Mouse (Mus musculus) thymus, postnatal 14 days (tissue): Measurements from ENCODE around the gene Whrn.

Source experiments
- DNase-seq: peaks from one replicate; pipeline ENCODE4 v3.0.0; 2021

Whrn gene

GRCm38 (mm10) chr4:63493351-63494121 lies 2.3 kb downstream of the Whrn start:
- no peak for DNase-seq

GRCm38 (mm10) chr4:63491521-63491920 lies 4.3 kb downstream of the Whrn start:
- no peak for DNase-seq

GRCm38 (mm10) chr4:63490146-63490545 lies 5.6 kb downstream of the Whrn start:
- DNase-seq: peak; percentile 59

GRCm38 (mm10) chr4:63489676-63490075 lies 6.1 kb downstream of the Whrn start:
- peak; percentile 86 for DNase-seq

GRCm38 (mm10) chr4:63487916-63488315 lies 7.9 kb downstream of the Whrn start:
- DNase-seq: no peak

- no peak for DNase-seq
These were observed 8.5 kb downstream of the Whrn start for GRCm38 (mm10) chr4:63487256-63487655.

- peak; percentile 83 for DNase-seq
These were observed 9.3 kb downstream of the Whrn start for GRCm38 (mm10) chr4:63486523-63486922.

GRCm38 (mm10) chr4:63483741-63484140 lies 12.1 kb downstream of the Whrn start:
- no peak for DNase-seq

- DNase-seq: no peak
These were observed 15.0 kb downstream of the Whrn start for GRCm38 (mm10) chr4:63480845-63481167.

GRCm38 (mm10) chr4:63480098-63480844 lies 15.5 kb downstream of the Whrn start:
- peak; percentile 88 for DNase-seq

GRCm38 (mm10) chr4:63478036-63478435 lies 17.8 kb downstream of the Whrn start:
- no peak for DNase-seq

- DNase-seq: no peak
These were observed 18.9 kb downstream of the Whrn start for GRCm38 (mm10) chr4:63476891-63477290.

GRCm38 (mm10) chr4:63475208-63475607 lies 20.6 kb downstream of the Whrn start:
- peak; percentile 58 for DNase-seq

- peak; percentile 56 for DNase-seq
These were observed 21.4 kb downstream of the Whrn start for GRCm38 (mm10) chr4:63474439-63474838.

- no peak for DNase-seq
These were observed 28.5 kb downstream of the Whrn start for GRCm38 (mm10) chr4:63467338-63467737.

- DNase-seq: no peak
These were observed 29.6 kb downstream of the Whrn start for GRCm38 (mm10) chr4:63466192-63466591.

- DNase-seq: no peak
These were observed 34.8 kb downstream of the Whrn start for GRCm38 (mm10) chr4:63460876-63461525.

GRCm38 (mm10) chr4:63459141-63459789 lies 36.5 kb downstream of the Whrn start:
- no peak for DNase-seq

GRCm38 (mm10) chr4:63456547-63456946 lies 39.2 kb downstream of the Whrn start:
- no peak for DNase-seq

- no peak for DNase-seq
These were observed 41.8 kb downstream of the Whrn start for GRCm38 (mm10) chr4:63453939-63454513.

- no peak for DNase-seq
These were observed 43.2 kb downstream of the Whrn start for GRCm38 (mm10) chr4:63452555-63452954.

- no peak for DNase-seq
These were observed 45.2 kb downstream of the Whrn start for GRCm38 (mm10) chr4:63450551-63450950.
